Mouse (Mus musculus) subcutaneous adipose tissue, adult 2 months (tissue): ENCODE results near the gene Sh3pxd2b. TPM values are rescaled to one million over a fixed set of nuclear protein-coding genes. Genes with fewer than 3 reads are reported as not detected.

Experiments
- polyA plus RNA-seq: library from polyadenylated mRNA; depleted of rRNA; stranded (reverse); fragments of >200 nt; gene quantifications from 2 replicates; pipeline ENCODE4 v1.2.3, GENCODE M21; 2012; ENCODE audit warnings: low replicate concordance; rRNA removed

Gene Sh3pxd2b
- 23.2 and 58.2 TPM in 2 replicates for polyA plus RNA-seq

GRCm38 (mm10) chr11:32347607-32348432, at the start of gene Sh3pxd2b:
Gene Sh3pxd2b, plus strand, starts transcription at chr11:32347820.

DNA sequence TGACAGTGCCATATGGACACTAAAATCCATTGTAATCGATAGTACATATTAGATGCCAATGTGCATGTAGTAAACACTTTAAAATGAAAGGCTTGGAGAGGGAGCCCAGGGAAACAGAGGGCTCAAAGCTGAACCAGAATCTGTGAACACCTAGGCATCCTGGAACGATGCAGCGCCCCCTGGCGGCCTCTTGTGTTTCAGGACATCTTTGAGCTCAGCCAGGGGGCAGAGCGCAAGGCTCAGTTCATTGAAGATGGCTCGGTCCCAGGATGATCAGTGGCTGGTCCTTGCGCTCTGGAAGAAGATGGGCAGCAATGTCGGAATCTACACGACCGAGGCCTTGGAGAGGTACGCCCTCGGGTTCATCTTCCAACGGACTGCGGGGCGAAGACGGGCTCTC, 47.8 kb upstream of the Sh3pxd2b start, which contains the start of gene Hbq1a:
TSS of gene Hbq1a (plus strand) at position 205 of the 400 bp plus-strand sequence.

DNA sequence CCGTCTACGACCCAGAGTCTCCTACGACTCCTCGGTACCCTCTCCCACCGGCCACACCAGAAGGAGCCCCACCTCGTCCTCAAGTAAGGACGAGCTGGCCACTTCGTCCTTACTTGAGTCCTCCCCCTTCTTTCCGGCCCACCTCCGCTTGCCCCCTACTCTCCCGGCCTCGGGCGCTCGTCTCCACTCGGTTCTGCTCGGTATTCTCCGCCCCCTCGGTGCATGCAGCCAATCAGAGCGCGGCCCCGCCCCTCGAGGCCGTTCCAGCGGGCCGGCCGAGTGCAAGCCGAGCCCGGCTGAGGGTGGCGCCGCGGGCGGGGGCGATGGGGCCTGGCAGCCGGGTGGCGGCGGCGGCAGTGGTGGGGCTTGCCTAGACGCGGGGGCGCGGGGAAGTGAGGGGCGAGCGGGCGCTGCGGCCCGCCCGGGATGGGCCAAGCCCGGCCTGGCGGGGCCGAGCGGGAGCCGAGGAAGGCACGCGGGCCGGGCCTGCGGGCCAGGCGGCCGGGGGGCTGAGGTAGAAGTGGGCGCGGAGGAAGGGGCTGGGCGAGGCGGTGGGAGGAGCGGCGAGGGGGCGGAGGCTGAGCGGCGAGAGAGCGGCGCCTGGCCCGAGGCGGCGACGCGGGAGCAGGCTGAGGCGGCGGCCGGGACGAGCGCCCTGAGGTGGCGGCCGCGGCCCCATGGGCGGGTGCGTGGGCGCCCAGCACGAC, 107.3 kb downstream of the Sh3pxd2b start, which contains the start of gene Ubtd2:
TSS of gene Ubtd2 (plus strand) at position 571 of the 707 bp plus-strand sequence.

Other genes with a start within 250 kb of the Sh3pxd2b start
- gene Il9r, start 147.5 kb upstream of the Sh3pxd2b start, polyA plus RNA-seq = 0.24 and 0.28 TPM in 2 replicates
- 20.6 and 25.6 TPM in 2 replicates for gene Snrnp25, start 142.4 kb upstream of the Sh3pxd2b start, polyA plus RNA-seq
- gene Rhbdf1, start 125.5 kb upstream of the Sh3pxd2b start, polyA plus RNA-seq = 143 and 170 TPM in 2 replicates
- gene Mpg, start 121.3 kb upstream of the Sh3pxd2b start, polyA plus RNA-seq = 12.4 and 18.9 TPM in 2 replicates
- 119 and 138 TPM in 2 replicates for gene Nprl3, start 80.1 kb upstream of the Sh3pxd2b start, polyA plus RNA-seq
- not detected in 2 replicates for gene Hba-x, start 71.4 kb upstream of the Sh3pxd2b start, polyA plus RNA-seq
- gene Hba-a1, start 64.3 kb upstream of the Sh3pxd2b start, polyA plus RNA-seq = 580 and 945 TPM in 2 replicates
- gene Hbq1b, start 60.9 kb upstream of the Sh3pxd2b start, polyA plus RNA-seq = 0.36 and 1.1 TPM in 2 replicates
- 1,538 and 2,454 TPM in 2 replicates for gene Hba-a2, start 51.3 kb upstream of the Sh3pxd2b start, polyA plus RNA-seq
- not detected in 2 replicates for gene Hbq1a, start 47.8 kb upstream of the Sh3pxd2b start, polyA plus RNA-seq
- 11.8 and 25.6 TPM in 2 replicates for gene Ubtd2, start 107.5 kb downstream of the Sh3pxd2b start, polyA plus RNA-seq
- gene Efcab9, start 184.3 kb downstream of the Sh3pxd2b start, polyA plus RNA-seq = 0.18 and 0.49 TPM in 2 replicates
- 16.9 and 19.5 TPM in 2 replicates for gene Stk10, start 185.5 kb downstream of the Sh3pxd2b start, polyA plus RNA-seq